Mouse (Mus musculus) MEL (cell line): ENCODE measurements at regions not wholly inside any gene's neighbourhood (a gene's known extent, or its start where the extent isn't known, plus 50 kb on each side); places are given as distances from the start of the nearest gene placed in this dataset.

Source experiments
- CTCF ChIP-seq, 3 experiments: IDR thresholded peaks in 2 of 3; conservative IDR thresholded peaks in 1 of 3; 2 replicates each; pipeline ENCODE4 v1.5.1; 2011 to 2012; ENCODE audit warnings: low read length in 3 of 3, low read depth in 2 of 3, mild to moderate bottlenecking in 2 of 3, improper control_type of control experiment in 1 of 3, inconsistent platforms in 1 of 3, mixed read lengths in 1 of 3, moderate library complexity in 1 of 3; ENCODE audit not compliant: control insufficient read depth in 1 of 3, insufficient read depth in 1 of 3, poor library complexity in 1 of 3, severe bottlenecking in 1 of 3
- RAD21 ChIP-seq: IDR thresholded peaks from 2 replicates; pipeline ENCODE4 v1.6.1; 2011; ENCODE audit warnings: mild to moderate bottlenecking, low read depth, low read length, improper control_type of control experiment
- TCF12 ChIP-seq: IDR thresholded peaks from 2 replicates; pipeline ENCODE4 v1.6.1; 2014; ENCODE audit warnings: low read depth, mild to moderate bottlenecking, inconsistent platforms, low read length, improper control_type of control experiment, moderate library complexity

DNA sequence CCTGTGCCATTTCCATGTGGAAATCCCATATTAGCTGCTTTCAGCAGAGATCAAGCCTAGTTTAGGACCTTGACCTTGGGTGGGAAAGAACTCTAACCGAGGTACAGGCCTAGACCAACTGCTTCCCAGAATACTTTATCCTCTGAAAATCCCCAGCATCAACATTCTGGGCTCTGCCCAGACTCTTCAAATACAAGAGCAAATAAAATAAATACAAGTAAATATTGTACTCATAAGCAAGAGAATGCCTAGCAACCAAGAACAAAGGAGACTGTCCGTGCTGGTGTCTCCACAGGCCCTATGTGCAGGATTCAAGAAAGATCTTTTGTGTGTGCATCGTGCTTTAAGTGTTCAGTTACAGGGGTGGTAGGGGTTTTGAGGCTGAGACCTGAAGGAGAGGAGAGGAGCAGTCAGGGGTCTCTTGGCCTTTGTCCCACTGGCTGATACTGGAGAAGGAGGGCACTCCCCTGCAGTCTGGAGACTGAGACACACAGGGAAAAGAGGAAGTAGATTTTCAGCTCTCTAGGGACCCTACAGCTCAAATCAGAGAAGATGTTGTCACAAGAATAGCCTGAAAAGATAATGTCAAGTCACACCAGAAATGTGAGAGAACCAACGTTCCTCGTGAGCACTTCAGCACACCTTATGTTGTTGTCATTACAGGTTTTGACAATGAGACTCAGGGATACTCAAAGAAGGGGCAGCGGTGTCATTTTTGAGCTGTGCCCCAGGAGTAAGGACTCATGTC is 174.6 kb downstream of the Wdr11 start:
- TF ChIP-seq CTCF (IDR thresholded peaks at IDR 0.05 in 2 of 3, conservative IDR thresholded peaks at IDR 0.05 in 1 of 3; ENCODE audit: control insufficient read depth in 1 of 3, insufficient read depth in 1 of 3, low read depth in 2 of 3, low read length in 3 of 3, poor library complexity in 1 of 3, severe bottlenecking in 1 of 3) (no peak), RAD21 (no peak), TCF12 (no peak)
